Mouse (Mus musculus): ENCODE data around the gene Hspb11.

Hspb11 gene

GRCm38 (mm10) chr4:107253125-107254091 lies at the start of gene Hspb11, which contains the start of gene Lrrc42:
Gene Hspb11, plus strand, starts transcription at chr4:107253593.
Gene Lrrc42, minus strand, starts transcription at chr4:107253532.
- peak; percentile 98 for DNase-seq (ENCODE audit: low spot score)

GRCm38 (mm10) chr4:107207016-107207415 lies 46.4 kb upstream of the Hspb11 start:
- DNase-seq (ENCODE audit: low spot score), result no peak

GRCm38 (mm10) chr4:107208880-107209279 lies 44.5 kb upstream of the Hspb11 start, which contains the start of gene Ldlrad1:
Gene Ldlrad1, plus strand, starts transcription at chr4:107209180.
- no peak for DNase-seq (ENCODE audit: low spot score)

- DNase-seq (ENCODE audit: low spot score), result no peak
These were observed 42.8 kb upstream of the Hspb11 start for GRCm38 (mm10) chr4:107210483-107211097.

GRCm38 (mm10) chr4:107211465-107211864 lies 41.9 kb upstream of the Hspb11 start:
- DNase-seq (ENCODE audit: low spot score), result no peak

- DNase-seq (ENCODE audit: low spot score), result no peak
These were observed 41.5 kb upstream of the Hspb11 start for GRCm38 (mm10) chr4:107211936-107212335.

- DNase-seq (ENCODE audit: low spot score), result no peak
These were observed 39.9 kb upstream of the Hspb11 start for GRCm38 (mm10) chr4:107213279-107214011.

GRCm38 (mm10) chr4:107217574-107217973 lies 35.8 kb upstream of the Hspb11 start:
- DNase-seq (ENCODE audit: low spot score), result no peak

GRCm38 (mm10) chr4:107221524-107221923 lies 31.9 kb upstream of the Hspb11 start:
- no peak for DNase-seq (ENCODE audit: low spot score)

GRCm38 (mm10) chr4:107223225-107224204 lies 29.9 kb upstream of the Hspb11 start:
- peak; percentile 76 for DNase-seq (ENCODE audit: low spot score)

GRCm38 (mm10) chr4:107226313-107226712 lies 27.1 kb upstream of the Hspb11 start:
- DNase-seq (ENCODE audit: low spot score), result no peak

GRCm38 (mm10) chr4:107232219-107232618 lies 21.2 kb upstream of the Hspb11 start:
- peak; percentile 33 for DNase-seq (ENCODE audit: low spot score)

GRCm38 (mm10) chr4:107238253-107238652 lies 15.1 kb upstream of the Hspb11 start:
- DNase-seq (ENCODE audit: low spot score), result no peak

- DNase-seq (ENCODE audit: low spot score), result no peak
These were observed 13.2 kb upstream of the Hspb11 start for GRCm38 (mm10) chr4:107240196-107240595.

GRCm38 (mm10) chr4:107243365-107244333 lies 9.7 kb upstream of the Hspb11 start:
- no peak for DNase-seq (ENCODE audit: low spot score)

GRCm38 (mm10) chr4:107245368-107245767 lies 8.0 kb upstream of the Hspb11 start:
- DNase-seq (ENCODE audit: low spot score), result peak; percentile 46

- no peak for DNase-seq (ENCODE audit: low spot score)
These were observed 7.4 kb upstream of the Hspb11 start for GRCm38 (mm10) chr4:107246040-107246439.

- peak; percentile 45 for DNase-seq (ENCODE audit: low spot score)
These were observed 6.3 kb upstream of the Hspb11 start for GRCm38 (mm10) chr4:107247110-107247509.

- DNase-seq (ENCODE audit: low spot score), result peak; percentile 87
These were observed 5.3 kb upstream of the Hspb11 start for GRCm38 (mm10) chr4:107248061-107248460.

GRCm38 (mm10) chr4:107249471-107249870 lies 3.9 kb upstream of the Hspb11 start:
- DNase-seq (ENCODE audit: low spot score), result no peak

Measured in adipocyte (in vitro differentiated cells).